Mouse (Mus musculus) A20 (cell line): ENCODE data around the gene Cxxc4.

Source experiments
- DNase-seq: peaks from one replicate; pipeline ENCODE4 v3.0.0-alpha.2; 2011; ENCODE audit warnings: low read depth, low spot score

Cxxc4 gene

GRCm38 (mm10) chr3:134243850-134244247 is 7.6 kb downstream of the Cxxc4 start:
- no peak for DNase-seq

GRCm38 (mm10) chr3:134254221-134254620 is 17.9 kb downstream of the Cxxc4 start:
- no peak for DNase-seq

GRCm38 (mm10) chr3:134258715-134259114 is 22.4 kb downstream of the Cxxc4 start:
- no peak for DNase-seq

DNA sequence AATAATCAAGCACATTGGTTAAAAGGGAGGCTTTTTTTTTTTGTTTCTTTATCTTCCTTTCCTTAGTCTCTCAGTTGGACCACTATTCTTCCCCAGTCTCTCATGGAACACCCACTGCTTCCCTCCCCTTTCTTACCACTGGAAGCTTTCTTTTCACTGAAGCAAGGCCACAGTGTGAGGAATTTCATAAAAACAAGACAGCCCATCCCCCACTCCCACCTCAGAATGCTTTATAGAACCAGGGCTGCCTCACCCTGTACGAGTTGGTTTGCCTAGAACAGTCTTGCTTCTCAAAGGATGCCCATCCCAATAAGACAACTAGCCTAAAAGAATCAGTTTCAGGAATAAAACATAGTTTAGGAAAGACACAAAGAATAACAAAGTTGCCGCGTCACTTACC is 23.0 kb downstream of the Cxxc4 start:
- DNase-seq, result no peak

- no peak for DNase-seq
These were observed 43.4 kb downstream of the Cxxc4 start for GRCm38 (mm10) chr3:134279655-134280054.

DNA sequence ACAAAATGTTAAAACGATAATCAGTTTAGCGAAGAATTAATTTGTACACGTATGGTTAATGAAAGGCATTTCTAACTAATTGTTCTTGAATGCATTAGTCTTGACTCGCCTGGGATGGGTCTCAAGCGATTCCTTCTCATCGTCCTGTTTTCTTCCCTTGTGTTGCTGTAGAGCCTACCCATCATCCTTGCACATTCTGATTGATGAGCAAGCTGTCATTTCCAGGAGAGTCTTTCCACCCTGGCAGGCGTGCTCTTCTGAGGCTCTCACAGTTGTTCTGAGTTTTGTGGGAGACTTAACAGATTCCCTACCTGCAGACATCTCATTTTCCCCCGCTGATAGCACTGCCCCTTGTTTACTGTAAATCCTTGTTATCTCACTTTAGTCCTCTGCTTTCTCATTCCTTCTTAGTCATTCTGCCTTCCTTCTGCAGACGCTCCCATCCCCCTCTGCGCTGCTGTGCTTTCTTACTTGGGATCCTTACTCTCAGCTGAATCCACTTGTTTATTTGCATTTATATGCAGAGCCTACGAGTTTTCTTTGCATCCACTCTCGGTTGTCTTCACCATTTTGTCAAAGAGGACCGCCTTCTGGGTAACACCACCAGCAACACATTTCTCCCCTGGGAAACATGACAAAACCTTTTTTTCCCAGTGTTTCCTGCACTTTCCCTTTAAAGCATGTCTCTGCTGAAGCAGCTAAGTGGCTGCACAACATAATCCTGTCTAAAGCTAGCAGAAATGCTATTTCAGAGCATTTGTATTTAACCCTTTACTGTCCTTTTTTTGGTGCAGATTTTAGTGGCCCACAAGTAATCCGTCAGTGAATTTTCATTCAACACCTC is 45.5 kb downstream of the Cxxc4 start:
- no peak for DNase-seq

DNA sequence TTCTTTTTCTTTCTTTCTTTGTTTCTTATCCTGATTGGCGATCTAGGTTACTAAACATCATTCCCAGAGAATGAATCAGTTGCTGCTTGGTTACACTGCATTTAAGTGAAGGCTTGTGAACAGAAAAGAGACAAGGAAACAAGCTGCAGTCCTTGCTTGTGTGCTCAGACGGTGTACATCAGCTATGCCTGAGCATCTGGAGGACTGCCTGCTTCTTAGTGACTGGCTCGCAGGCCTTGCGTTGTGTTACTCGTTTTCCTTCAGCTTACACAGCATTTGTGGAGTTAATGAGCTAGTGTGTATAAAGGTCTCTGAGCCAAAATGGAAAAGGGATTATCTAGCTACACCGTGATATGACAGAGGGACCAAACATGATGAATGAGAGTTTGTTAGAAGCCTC is 58.9 kb downstream of the Cxxc4 start:
- DNase-seq, result no peak

- DNase-seq, result no peak
These were observed 66.6 kb downstream of the Cxxc4 start for GRCm38 (mm10) chr3:134302681-134303491.

GRCm38 (mm10) chr3:134303492-134303808 is 67.2 kb downstream of the Cxxc4 start:
- no peak for DNase-seq

- no peak for DNase-seq
These were observed 70.2 kb downstream of the Cxxc4 start for GRCm38 (mm10) chr3:134306507-134306906.

DNA sequence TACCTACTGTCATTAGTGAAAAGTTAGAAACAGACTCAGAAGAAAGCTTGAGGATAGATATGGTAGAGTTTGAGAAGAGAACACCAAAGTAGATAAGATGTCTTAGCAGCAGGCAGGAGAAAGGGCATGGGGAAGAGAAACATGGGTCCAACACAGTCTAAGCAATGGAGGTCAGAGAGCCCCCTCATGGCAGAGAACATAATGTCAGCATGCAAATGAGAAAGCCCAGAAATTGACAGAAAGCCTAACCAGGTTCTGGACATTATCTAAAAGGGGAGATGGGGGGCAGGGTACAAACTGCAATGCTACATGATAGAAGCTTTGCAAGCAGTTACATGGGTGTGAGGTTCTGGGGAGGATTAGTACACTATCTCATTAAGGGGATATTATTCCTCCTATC is 71.5 kb downstream of the Cxxc4 start:
- DNase-seq, result no peak
